Mouse (Mus musculus) liver, postnatal 0 days (tissue): Measurements from ENCODE around the gene Mta1. TPM values are rescaled to one million over a fixed set of nuclear protein-coding genes. Genes with fewer than 3 reads are reported as not detected.

ENCODE experiments used
- ATAC-seq: fragments of 200-750 bp; cut with Nextera tagmentation; 2 replicates; pipeline ENCODE4 v1.8.0; 2017; ENCODE audit warnings: mild to moderate bottlenecking, moderate library complexity
- DNase-seq: peaks from one replicate; pipeline ENCODE4 v3.0.0-alpha.2; 2016
- H3K27ac ChIP-seq: fragments of 300-500 bp; sonication (generic); 2 replicates; pipeline ENCODE4 v1.5.1; 2014; ENCODE audit warnings: antibody characterized with exemption, moderate library complexity, mild to moderate bottlenecking, low read depth
- H3K27me3 ChIP-seq: fragments of 300-500 bp; sonication (generic); 2 replicates; pipeline ENCODE4 v1.6.1; 2014; ENCODE audit warnings: low read length, control low read depth, mixed read lengths; ENCODE audit not compliant: insufficient read depth
- H3K36me3 ChIP-seq: fragments of 300-500 bp; sonication (generic); replicated peaks from 2 replicates; pipeline ENCODE4 v1.6.1; 2014; ENCODE audit warnings: mild to moderate bottlenecking, control low read depth, low read length, moderate library complexity, mixed read lengths; ENCODE audit not compliant: insufficient read depth
- H3K4me1 ChIP-seq: fragments of 300-500 bp; sonication (generic); 2 replicates; pipeline ENCODE4 v1.6.1; 2014; ENCODE audit warnings: antibody characterized with exemption, mild to moderate bottlenecking, control low read depth; ENCODE audit not compliant: insufficient read depth
- H3K4me2 ChIP-seq: fragments of 300-500 bp; sonication (generic); 2 replicates; pipeline ENCODE4 v1.6.1; 2014; ENCODE audit warnings: low read depth, mild to moderate bottlenecking, low read length, moderate library complexity, mixed read lengths
- H3K4me3 ChIP-seq: fragments of 300-500 bp; sonication (generic); 2 replicates; pipeline ENCODE4 v1.5.1; 2014; ENCODE audit warnings: low read depth, low read length
- H3K9ac ChIP-seq: fragments of 300-500 bp; sonication (generic); replicated peaks from 2 replicates; pipeline ENCODE4 v1.6.1; 2014; ENCODE audit warnings: mild to moderate bottlenecking, moderate library complexity
- H3K9me3 ChIP-seq: fragments of 300-500 bp; sonication (generic); 2 replicates; pipeline ENCODE4 v1.6.1; 2016; ENCODE audit warnings: mild to moderate bottlenecking, control low read depth, low read length, mixed read lengths
- CTCF ChIP-seq: sonication (generic); IDR thresholded peaks from 2 replicates; pipeline ENCODE4 v1.5.1; 2016; ENCODE audit warnings: antibody characterized with exemption, low read depth
- EP300 ChIP-seq: IDR thresholded peaks from 2 replicates; pipeline ENCODE4 v1.6.1; 2016; ENCODE audit warnings: antibody characterized with exemption, low read depth, mild to moderate bottlenecking
- WGBS: fragments of 180-500 bp; shearing (Covaris S2); extraction: QIAGEN DNeasy Blood & Tissue Kit; methylation state at CpG from one replicate; pipeline ENCODE4 v1.1.7; 2014; ENCODE audit not compliant: insufficient replicate concordance; 5-methylcytosine and 5-hydroxymethylcytosine counted together
- polyA plus RNA-seq: library from polyadenylated mRNA; unstranded; fragments of >200 nt; fragmentation: Nextera tagmentation; extraction: Ambion mirVana; gene quantifications from 2 replicates; pipeline ENCODE4 v1.2.1, GENCODE M21; 2015

Gene Mta1
- polyA plus RNA-seq, 1 experiment from 2014 or later: 3.9 TPM

- DNase-seq (no peak), ATAC-seq (no peak)
- Histone ChIP-seq H3K27me3 (peaks cover 17% of the 10 kb centered on the region), H3K4me1 (peaks cover 36% of the 10 kb centered on the region), H3K4me3 (no peak overlapping the region), H3K9me3 (no peaks in the 10 kb centered on the region), H3K9ac (no peak overlapping the region), H3K36me3 (no peaks in the 10 kb centered on the region), H3K4me2 (no peak overlapping the region), H3K27ac (no peak overlapping the region)
- 80% methylated on average over 7 of the region's 7 CpGs for WGBS
- TF ChIP-seq EP300 (no peak), CTCF (no peak)
Measured at GRCm38 (mm10) chr12:113153971-113154370, 55.9 kb downstream of the Mta1 start.

- peak overlapping the region; percentile 84 for H3K4me2 ChIP-seq
- H3K4me1 ChIP-seq: peaks cover 36% of the 10 kb centered on the region
- no peak for DNase-seq
- TF ChIP-seq EP300: no peak
- TF ChIP-seq CTCF: no peak
- H3K36me3 ChIP-seq: no peaks in the 10 kb centered on the region
- H3K9me3 ChIP-seq: no peaks in the 10 kb centered on the region
- H3K27ac ChIP-seq: 0 out of 2 replicates have a peak overlapping the region, but pooled peaks have one; percentile 60
- peaks cover 17% of the 10 kb centered on the region for H3K27me3 ChIP-seq
- no peak for ATAC-seq
- H3K4me3 ChIP-seq: peak overlapping the region; percentile 47; the same call in 1 of the 2 replicates
- WGBS: 79% methylated on average over 6 of the region's 6 CpGs
- H3K9ac ChIP-seq: peak overlapping the region; percentile 58; the same call in 1 of the 2 replicates
Measured at GRCm38 (mm10) chr12:113154747-113155075, 56.6 kb downstream of the Mta1 start.

GRCm38 (mm10) chr12:113155076-113155771 is 57.1 kb downstream of the Mta1 start:
- H3K27me3 ChIP-seq: peaks cover 17% of the 10 kb centered on the region
- ATAC-seq: no peak
- H3K36me3 ChIP-seq: no peaks in the 10 kb centered on the region
- H3K4me2 ChIP-seq: peak overlapping the region; percentile 84
- peak; percentile 57 for DNase-seq
- peak overlapping the region; percentile 60 for H3K27ac ChIP-seq
- no peaks in the 10 kb centered on the region for H3K9me3 ChIP-seq
- TF ChIP-seq CTCF: no peak; the same call in 1 of the 2 replicates
- TF ChIP-seq EP300: no peak
- peak overlapping the region; percentile 47 for H3K4me3 ChIP-seq
- H3K4me1 ChIP-seq: peaks cover 36% of the 10 kb centered on the region
- 7% methylated on average over 32 of the region's 32 CpGs for WGBS
- H3K9ac ChIP-seq: peak overlapping the region; percentile 58

GRCm38 (mm10) chr12:113155887-113156539 is 57.9 kb downstream of the Mta1 start, which contains the start of gene Tedc1:
TSS of gene Tedc1 (plus strand) at chr12:113156421.
- Histone ChIP-seq H3K9ac (peak within 1 kb of the TSS; percentile 76), H3K4me3 (peak within 1 kb of the TSS; percentile 79)
- 0% methylated on average over 46 of the region's 46 CpGs for WGBS

GRCm38 (mm10) chr12:113156540-113156929 is 58.5 kb downstream of the Mta1 start:
- DNase-seq (peak; percentile 46), ATAC-seq (no peak; the same call in 1 of the 2 replicates)
- H3K9me3 ChIP-seq: no peaks in the 10 kb centered on the region
- peaks cover 6% of the 10 kb centered on the region; the same call in 1 of the 2 replicates for H3K27me3 ChIP-seq
- H3K4me3 ChIP-seq: peak overlapping the region; percentile 79
- H3K4me2 ChIP-seq: peak overlapping the region; percentile 96
- H3K4me1 ChIP-seq: peaks cover 31% of the 10 kb centered on the region
- H3K36me3 ChIP-seq: no peaks in the 10 kb centered on the region
- peak overlapping the region; percentile 76 for H3K9ac ChIP-seq
- H3K27ac ChIP-seq: peak overlapping the region; percentile 64
- WGBS: 0% methylated on average over 23 of the region's 23 CpGs
- TF ChIP-seq CTCF (no peak), EP300 (no peak)

More at GRCm38 (mm10) chr12:113155887-113156539, 57.9 kb downstream of the Mta1 start, which contains the start of gene Tedc1:
- Histone ChIP-seq H3K36me3 (no peaks in the 10 kb centered on the region), H3K4me2 (peak within 1 kb of the TSS; percentile 96), H3K9me3 (no peaks in the 10 kb centered on the region), H3K27ac (peak within 1 kb of the TSS; percentile 64), H3K4me1 (peaks cover 36% of the 10 kb centered on the region), H3K27me3 (peaks cover 11% of the 10 kb centered on the region)
- ATAC-seq (peak; percentile 98), DNase-seq (peak; percentile 98)
- TF ChIP-seq CTCF (peak; percentile 100), EP300 (no peak; the same call in none of the 2 replicates)

- Histone ChIP-seq H3K27ac (no peak overlapping the region), H3K4me3 (peak overlapping the region; percentile 79), H3K4me2 (peak overlapping the region; percentile 96), H3K9me3 (no peaks in the 10 kb centered on the region), H3K27me3 (0 out of 2 replicates have a peak, but pooled peaks cover 1% of the 10 kb centered on the region), H3K36me3 (no peaks in the 10 kb centered on the region), H3K4me1 (peaks cover 26% of the 10 kb centered on the region), H3K9ac (peak overlapping the region; percentile 76)
- ATAC-seq (no peak), DNase-seq (peak; percentile 24)
- TF ChIP-seq EP300 (no peak), CTCF (no peak)
- 52% methylated on average over 8 of the region's 8 CpGs for WGBS
Measured at GRCm38 (mm10) chr12:113157002-113157401, 58.9 kb downstream of the Mta1 start.
